8 mouse cellular contexts compared by ENCODE assay signal in genomic region chr14:45565216-45566065, GRCm38 (mm10). TPM values are rescaled to one million over a fixed set of nuclear protein-coding genes. Genes with fewer than 3 reads are reported as not detected.
DNase-seq lines count a peak whose midpoint lies in the region; ATAC-seq and TF ChIP-seq lines count a peak whose summit lies in the region.

No protein-coding gene starts in this region.

- H3K27me3 ChIP-seq in forebrain, embryonic 13.5 days: no peaks in the 10 kb centered on the region
- no peaks in the 10 kb centered on the region for H3K27me3 ChIP-seq in heart, embryonic 14.5 days (ENCODE audit: control insufficient read depth, insufficient read depth, low read length)
- H3K27me3 ChIP-seq in lung, postnatal 0 days (replicated peaks; ENCODE audit: insufficient read depth, low read length): no peaks in the 10 kb centered on the region

- TF ChIP-seq CTCF in lung, postnatal 0 days (IDR thresholded peaks at IDR 0.05): no peak

- no peak for TF ChIP-seq EP300 in lung, postnatal 0 days (IDR thresholded peaks at IDR 0.05)

- ATAC-seq in forebrain, embryonic 13.5 days: peak; percentile 66
- 0 out of 2 replicates have a peak, but pooled peaks have one; percentile 29 for ATAC-seq in heart, embryonic 14.5 days (ENCODE audit: insufficient number of reproducible peaks, insufficient read depth, low FRiP score, low read depth)
- peak; percentile 46 for ATAC-seq in lung, postnatal 0 days

- H3K4me1 ChIP-seq in forebrain, embryonic 13.5 days: peaks cover 20% of the 10 kb centered on the region
- peaks cover 16 to 31% of the 10 kb centered on the region in 2 experiments for H3K4me1 ChIP-seq in heart, embryonic 14.5 days (ENCODE audit: control insufficient read depth in 2 of 2, insufficient read depth in 2 of 2, low read length in 2 of 2)
- peaks cover 7% of the 10 kb centered on the region; the same call in 1 of the 2 replicates for H3K4me1 ChIP-seq in lung, postnatal 0 days (ENCODE audit: insufficient read depth, low read depth, low read length)

- no peaks in the 10 kb centered on the region for H3K36me3 ChIP-seq in forebrain, embryonic 13.5 days (ENCODE audit: poor library complexity, severe bottlenecking)
- H3K36me3 ChIP-seq in heart, embryonic 14.5 days (ENCODE audit: control insufficient read depth, insufficient read depth, low read length): no peaks in the 10 kb centered on the region
- no peaks in the 10 kb centered on the region for H3K36me3 ChIP-seq in lung, postnatal 0 days (ENCODE audit: insufficient read depth, low read length)

- H3K4me3 ChIP-seq in forebrain, embryonic 13.5 days: peak overlapping the region; percentile 11; the same call in 1 of the 2 replicates
- H3K4me3 ChIP-seq in heart, embryonic 14.5 days (ENCODE audit: control insufficient read depth in 1 of 2, insufficient read depth in 1 of 2, low read depth in 1 of 2, low read length in 2 of 2): peak overlapping the region; percentile 21 to 28
- H3K4me3 ChIP-seq in lung, postnatal 0 days (ENCODE audit: low read depth, low read length): no peak overlapping the region; the same call in 1 of the 2 replicates

- WGBS in forebrain, embryonic 13.5 days: 4% methylated on average over 20 of the region's 20 CpGs
- WGBS in heart, embryonic 14.5 days: 6% methylated on average over 20 of the region's 20 CpGs
- 12% methylated on average over 20 of the region's 20 CpGs for WGBS in lung, postnatal 0 days

- peak overlapping the region; percentile 56 for H3K4me2 ChIP-seq in forebrain, embryonic 13.5 days
- peak overlapping the region; percentile 67 for H3K4me2 ChIP-seq in heart, embryonic 14.5 days (ENCODE audit: low read length)
- peak overlapping the region; percentile 64 for H3K4me2 ChIP-seq in lung, postnatal 0 days (replicated peaks; ENCODE audit: low read depth, low read length)

- peak overlapping the region; percentile 22 for H3K9ac ChIP-seq in forebrain, embryonic 13.5 days
- peak overlapping the region; percentile 63 for H3K9ac ChIP-seq in heart, embryonic 14.5 days (ENCODE audit: low read length)
- H3K9ac ChIP-seq in lung, postnatal 0 days (replicated peaks; ENCODE audit: low read depth): peak overlapping the region; percentile 32

- no peaks in the 10 kb centered on the region for H3K9me3 ChIP-seq in forebrain, embryonic 13.5 days (replicated peaks)
- no peaks in the 10 kb centered on the region for H3K9me3 ChIP-seq in heart, embryonic 14.5 days (ENCODE audit: control insufficient read depth, low read length)
- H3K9me3 ChIP-seq in lung, postnatal 0 days (ENCODE audit: low read length): no peaks in the 10 kb centered on the region

- H3K27ac ChIP-seq in forebrain, embryonic 13.5 days: peak overlapping the region; percentile 26
- H3K27ac ChIP-seq in heart, embryonic 14.5 days (replicated peaks in 1 of 2; ENCODE audit: control insufficient read depth in 1 of 2, insufficient read depth in 1 of 2, low read depth in 2 of 2, low read length in 2 of 2): peak overlapping the region; percentile 93
- H3K27ac ChIP-seq in lung, postnatal 0 days (ENCODE audit: low read length): peak overlapping the region; percentile 59

- peak; percentile 49 for DNase-seq in adrenal gland, adult 2 months
- DNase-seq in adrenal gland, adult 8-10 months: no peak
- DNase-seq in kidney, postnatal 4 days: peak; percentile 58 to 71
- DNase-seq in lung, postnatal 0 days (ENCODE audit: low spot score): peak; percentile 85
- peak; percentile 39 for DNase-seq in ovary, postnatal 36 days (ENCODE audit: low spot score)
- DNase-seq in spleen, postnatal 10 days (ENCODE audit: low spot score in 2 of 2): no peak

RNA-seq across cellular contexts. Expression of gene Fermt2, which starts 35.5 kb away (rescaled TPM):
- total RNA-seq in adrenal gland, adult 2 months (2021): 100 to 1,000 TPM in 1 of 2 experiments, 10 to 100 TPM in 1; 77.1 to 114 TPM
- 11.5 and 12.5 TPM in 2 replicates for polyA plus RNA-seq in adrenal gland, adult 2 months (2012; rRNA removed)
- total RNA-seq in adrenal gland, adult 8-10 months (2022): 100 to 1,000 TPM in 2 of 4 experiments, 10 to 100 TPM in 2; 57.4 to 113 (median 98.9) TPM
- 60.5 and 62.9 TPM in 2 replicates for polyA plus RNA-seq in forebrain, embryonic 13.5 days (2015; fragmentation: Nextera tagmentation; extraction: Ambion mirVana)
- 228 and 235 TPM in 2 replicates for polyA plus RNA-seq in heart, embryonic 14.5 days (2014; fragmentation: Nextera tagmentation; extraction: Ambion mirVana)
- polyA plus RNA-seq in lung, postnatal 0 days (2015; fragmentation: Nextera tagmentation; extraction: Ambion mirVana): 362 and 383 TPM in 2 replicates

Comparison
In these comparisons a context has a peak if more than half of its experiments do, and no peak if none do; other contexts are left out.
1. DNase-seq: peak in adrenal gland, adult 2 months (single experiment), kidney, postnatal 4 days (2 of 2), lung, postnatal 0 days (single experiment) and ovary, postnatal 36 days (single experiment); none in adrenal gland, adult 8-10 months (single experiment) and spleen, postnatal 10 days (0 of 2).
2. H3K27ac ChIP-seq: peak in every context shown above with its lines; median percentile 93 in heart, embryonic 14.5 days; 59 in lung, postnatal 0 days; 26 in forebrain, embryonic 13.5 days.
3. Peak in every context shown above with its lines, with median percentiles within 50 percentile points of each other: ATAC-seq, H3K4me2 ChIP-seq and H3K9ac ChIP-seq.